Mouse (Mus musculus) heart, postnatal 0 days (tissue): Measurements from ENCODE around the gene Chn2.

Source experiments
- CTCF ChIP-seq: IDR thresholded peaks from 2 replicates; pipeline ENCODE4 v1.5.1; 2016; ENCODE audit warnings: antibody characterized with exemption, control low read depth, low read depth
- EP300 ChIP-seq: IDR thresholded peaks from 2 replicates; pipeline ENCODE4 v1.6.1; 2016; ENCODE audit warnings: antibody characterized with exemption, low read depth

- TF ChIP-seq CTCF = no peak
- no peak for TF ChIP-seq EP300
Observed at GRCm38 (mm10) chr6:54067380-54067779, 28.0 kb downstream of the Chn2 start.
